Mouse (Mus musculus) thymus, adult 2 months (tissue): ENCODE results near the gene Gm20388.

Experiments
- CTCF ChIP-seq: fragments of 200-500 bp; IDR thresholded peaks from 2 replicates; pipeline ENCODE4 v1.5.1; 2012; ENCODE audit warnings: mild to moderate bottlenecking, control low read depth, low read length, moderate library complexity, borderline replicate concordance; ENCODE audit not compliant: control insufficient read depth, poor library complexity, insufficient read depth; ENCODE audit errors: extremely low read depth
- POLR2A ChIP-seq: fragments of 200-500 bp; IDR thresholded peaks from 2 replicates; pipeline ENCODE4 v1.6.1; 2012; ENCODE audit warnings: mild to moderate bottlenecking, low read length, control low read depth, moderate library complexity; ENCODE audit not compliant: control insufficient read depth, poor library complexity, insufficient read depth; ENCODE audit errors: extremely low read depth

DNA sequence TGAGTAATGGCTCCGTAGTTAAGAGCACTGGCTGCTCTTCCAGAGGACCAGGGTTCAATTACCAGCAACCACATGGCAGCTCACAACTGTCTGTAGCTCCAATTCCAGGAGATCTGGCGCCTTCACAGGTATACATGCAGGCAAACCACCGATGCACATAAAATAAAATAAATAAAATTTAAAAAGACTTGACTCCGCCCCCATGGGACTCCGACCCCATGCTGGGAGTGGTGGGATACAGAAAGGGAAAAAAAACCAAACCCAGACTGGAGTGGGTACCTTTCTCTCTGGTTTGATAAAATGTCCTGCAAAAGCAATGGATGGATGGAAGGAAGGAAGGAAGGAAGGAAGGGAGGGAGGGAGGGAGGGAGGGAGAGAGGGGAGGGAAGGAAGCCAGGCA, 409.5 kb downstream of the Gm20388 start:
- TF ChIP-seq POLR2A (no peak), CTCF (no peak)
